Mouse (Mus musculus) T-helper 2 cell (primary cell): ENCODE measurements around the gene Fzr1.

Experiments
- in situ Hi-C: fragments of 300-600 bp; cut with MboI, MseI; formaldehyde crosslinking; loops from one replicate; pipeline ENCODE4 v1.15.1; 2025; ENCODE audit warnings: high pct_unique_total_duplicates

The Fzr1 gene

GRCm38 (mm10) chr10:81416581-81417226, 38.4 kb upstream of the Fzr1 start:
- in situ Hi-C loops, result loop anchor here (5.0 kb wide), 1 partner anchor 111 kb away; no protein-coding TSS in a partner anchor

GRCm38 (mm10) chr10:81415549-81416310, 37.4 kb upstream of the Fzr1 start:
- in situ Hi-C loops, result loop anchor here (5.0 kb wide), 1 partner anchor 112 kb away; no protein-coding TSS in a partner anchor

- in situ Hi-C loops, result loop anchor here (5.0 kb wide), 1 partner anchor 112 kb away; no protein-coding TSS in a partner anchor
Observed at GRCm38 (mm10) chr10:81415146-81415545, 36.8 kb upstream of the Fzr1 start.

GRCm38 (mm10) chr10:81414682-81415081, 36.4 kb upstream of the Fzr1 start:
- in situ Hi-C loops, result loop anchor here (5.0 kb wide), 1 partner anchor 113 kb away; no protein-coding TSS in a partner anchor

- in situ Hi-C loops, result no loop called here
Observed at GRCm38 (mm10) chr10:81413310-81414261, 35.3 kb upstream of the Fzr1 start.

GRCm38 (mm10) chr10:81412586-81413309, 34.4 kb upstream of the Fzr1 start:
- in situ Hi-C loops, result no loop called here

- in situ Hi-C loops, result no loop called here
Observed at GRCm38 (mm10) chr10:81411471-81412400, 33.4 kb upstream of the Fzr1 start.

- in situ Hi-C loops, result no loop called here
Observed at GRCm38 (mm10) chr10:81410981-81411380, 32.7 kb upstream of the Fzr1 start.

- in situ Hi-C loops, result no loop called here
Observed at GRCm38 (mm10) chr10:81410350-81410749, 32.0 kb upstream of the Fzr1 start.

GRCm38 (mm10) chr10:81409330-81409729, 31.0 kb upstream of the Fzr1 start:
- in situ Hi-C loops, result loop anchor here (5.0 kb wide), 1 partner anchor 33 kb away; no protein-coding TSS in a partner anchor

- in situ Hi-C loops, result loop anchor here (5.0 kb wide), 1 partner anchor 33 kb away; no protein-coding TSS in a partner anchor
Observed at GRCm38 (mm10) chr10:81408871-81409291, 30.6 kb upstream of the Fzr1 start.

- in situ Hi-C loops, result loop anchor here (5.0 kb wide), 1 partner anchor 34 kb away; no protein-coding TSS in a partner anchor
Observed at GRCm38 (mm10) chr10:81408424-81408729, 30.1 kb upstream of the Fzr1 start.

GRCm38 (mm10) chr10:81407539-81408423, 29.5 kb upstream of the Fzr1 start:
- in situ Hi-C loops, result loop anchor here (5.0 kb wide), 1 partner anchor 35 kb away; no protein-coding TSS in a partner anchor

- in situ Hi-C loops, result loop anchor here (5.0 kb wide), 1 partner anchor 36 kb away; no protein-coding TSS in a partner anchor
Observed at GRCm38 (mm10) chr10:81406504-81407440, 28.5 kb upstream of the Fzr1 start.

GRCm38 (mm10) chr10:81405588-81406201, 27.4 kb upstream of the Fzr1 start:
- in situ Hi-C loops, result loop anchor here (5.0 kb wide), 1 partner anchor 37 kb away; no protein-coding TSS in a partner anchor

- in situ Hi-C loops, result loop anchor here (5.0 kb wide), 1 partner anchor 38 kb away; no protein-coding TSS in a partner anchor
Observed at GRCm38 (mm10) chr10:81404720-81405119, 26.4 kb upstream of the Fzr1 start.

- in situ Hi-C loops, result no loop called here
Observed at GRCm38 (mm10) chr10:81404082-81404481, 25.8 kb upstream of the Fzr1 start.
